Mouse (Mus musculus): ENCODE measurements around the gene Shc3. TPM values are rescaled to one million over a fixed set of nuclear protein-coding genes. Genes with fewer than 3 reads are reported as not detected.

Shc3 gene
- polyA plus RNA-seq, 1 experiment from 2014 or later = 3.1 TPM

DNA sequence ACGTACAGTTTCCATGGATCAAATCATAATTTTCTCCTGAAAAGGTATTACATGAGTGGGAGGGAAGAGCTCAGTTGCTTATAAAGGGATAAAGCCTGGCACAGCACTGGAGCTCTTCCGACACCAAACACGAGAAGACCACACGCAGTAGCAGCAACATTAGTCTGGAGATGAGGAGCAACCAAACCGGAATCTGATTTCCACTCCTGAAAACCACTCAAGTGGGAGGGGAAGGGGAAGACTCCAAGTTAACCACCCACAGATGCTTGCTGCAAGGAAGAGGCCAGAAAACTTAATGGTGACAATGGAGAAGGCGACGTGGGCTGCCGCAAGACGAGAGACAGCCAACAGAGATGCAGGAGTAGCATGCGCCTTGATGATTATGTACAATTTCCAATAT, 45.9 kb downstream of the Shc3 start:
- Histone ChIP-seq H3K36me3 (no peaks in the 10 kb centered on the region), H3K27ac (no peak overlapping the region), H3K4me3 (no peak overlapping the region), H3K27me3 (no peaks in the 10 kb centered on the region), H3K4me2 (no peak overlapping the region), H3K9me3 (no peaks in the 10 kb centered on the region), H3K9ac (no peak overlapping the region), H3K4me1 (no peaks in the 10 kb centered on the region)
- no peak for ATAC-seq (ENCODE audit: insufficient number of reproducible peaks, insufficient read depth, low FRiP score, low TSS enrichment, low read depth)
- 94% methylated on average over 10 of the region's 10 CpGs for WGBS

DNA sequence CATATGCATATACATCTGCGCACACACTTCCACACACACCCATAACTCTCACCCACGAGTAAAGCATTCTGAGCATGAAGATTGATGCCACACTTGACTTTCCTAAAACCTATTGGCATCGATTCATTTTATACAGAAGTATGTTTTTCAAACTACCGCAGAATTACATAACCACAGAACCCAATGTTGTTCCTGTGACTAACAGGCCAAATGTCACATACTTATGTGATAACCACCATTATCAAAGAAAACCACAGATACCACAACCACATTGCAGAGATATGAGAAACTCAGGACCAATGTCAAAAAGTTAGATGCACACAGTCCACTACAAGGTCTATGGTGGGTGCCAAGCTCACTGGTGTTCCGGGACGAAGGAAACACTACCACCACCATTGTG, 50.3 kb downstream of the Shc3 start:
- ATAC-seq (ENCODE audit: insufficient number of reproducible peaks, insufficient read depth, low FRiP score, low TSS enrichment, low read depth) = no peak
- 86% methylated on average over 6 of the region's 6 CpGs for WGBS
- Histone ChIP-seq H3K36me3 (no peaks in the 10 kb centered on the region), H3K4me3 (no peak overlapping the region), H3K9ac (no peak overlapping the region), H3K4me1 (no peaks in the 10 kb centered on the region), H3K27me3 (no peaks in the 10 kb centered on the region), H3K9me3 (no peaks in the 10 kb centered on the region; the same call in 1 of the 2 replicates), H3K4me2 (no peak overlapping the region), H3K27ac (no peak overlapping the region)

DNA sequence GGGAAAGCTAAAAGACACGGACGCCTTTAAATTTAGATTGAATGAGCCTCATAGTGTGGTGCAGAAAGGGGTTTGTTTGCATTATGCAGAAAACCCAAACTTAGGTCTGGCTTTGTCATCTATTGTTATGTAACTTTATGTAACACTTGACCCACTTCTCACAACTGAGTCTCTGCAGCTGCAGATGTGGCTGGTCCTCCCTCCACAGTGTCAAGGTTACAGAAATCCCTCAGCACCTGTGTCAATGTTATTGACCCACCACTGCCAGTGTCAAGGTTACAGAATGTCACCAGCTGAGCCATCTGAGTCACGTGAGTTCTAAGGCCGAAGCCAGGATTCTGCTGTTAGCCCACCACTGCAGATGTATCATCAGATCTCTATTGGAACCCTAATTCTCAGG, 51.3 kb downstream of the Shc3 start:
- WGBS = 88% methylated on average over 4 of the region's 4 CpGs
- H3K4me3 ChIP-seq = no peak overlapping the region
- H3K9ac ChIP-seq = no peak overlapping the region
- no peak for ATAC-seq (ENCODE audit: insufficient number of reproducible peaks, insufficient read depth, low FRiP score, low TSS enrichment, low read depth)
- H3K4me2 ChIP-seq = no peak overlapping the region
- no peaks in the 10 kb centered on the region for H3K36me3 ChIP-seq
- no peaks in the 10 kb centered on the region for H3K27me3 ChIP-seq
- no peaks in the 10 kb centered on the region for H3K4me1 ChIP-seq
- H3K27ac ChIP-seq = no peak overlapping the region
- H3K9me3 ChIP-seq = no peaks in the 10 kb centered on the region; the same call in 1 of the 2 replicates

DNA sequence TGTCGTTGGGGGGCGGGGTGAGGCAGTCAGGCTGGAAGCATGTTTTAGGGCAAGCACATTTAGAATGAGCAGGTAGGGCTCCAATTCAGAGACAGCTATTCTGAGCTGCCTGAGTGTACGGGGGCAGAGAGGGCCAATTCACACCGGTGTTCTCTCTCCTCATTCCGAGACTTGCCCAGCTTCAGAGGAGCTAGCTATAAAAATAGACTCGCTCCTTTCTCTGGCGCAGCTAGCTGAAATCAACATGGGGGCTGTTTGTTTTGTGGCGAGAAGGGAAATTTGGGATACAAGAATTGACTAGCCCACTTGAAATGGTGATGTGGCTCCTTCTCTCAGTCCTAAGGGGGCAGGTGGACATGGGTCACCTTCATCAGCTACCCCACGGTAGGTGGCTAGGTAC, 60.4 kb downstream of the Shc3 start:
- H3K36me3 ChIP-seq = no peaks in the 10 kb centered on the region
- no peaks in the 10 kb centered on the region for H3K4me1 ChIP-seq
- H3K9me3 ChIP-seq = no peaks in the 10 kb centered on the region
- 85% methylated on average over 9 of the region's 9 CpGs for WGBS
- H3K27me3 ChIP-seq = no peaks in the 10 kb centered on the region
- no peak overlapping the region for H3K4me3 ChIP-seq
- H3K27ac ChIP-seq = no peak overlapping the region
- ATAC-seq (ENCODE audit: insufficient number of reproducible peaks, insufficient read depth, low FRiP score, low TSS enrichment, low read depth) = no peak
- no peak overlapping the region for H3K4me2 ChIP-seq
- H3K9ac ChIP-seq = no peak overlapping the region

DNA sequence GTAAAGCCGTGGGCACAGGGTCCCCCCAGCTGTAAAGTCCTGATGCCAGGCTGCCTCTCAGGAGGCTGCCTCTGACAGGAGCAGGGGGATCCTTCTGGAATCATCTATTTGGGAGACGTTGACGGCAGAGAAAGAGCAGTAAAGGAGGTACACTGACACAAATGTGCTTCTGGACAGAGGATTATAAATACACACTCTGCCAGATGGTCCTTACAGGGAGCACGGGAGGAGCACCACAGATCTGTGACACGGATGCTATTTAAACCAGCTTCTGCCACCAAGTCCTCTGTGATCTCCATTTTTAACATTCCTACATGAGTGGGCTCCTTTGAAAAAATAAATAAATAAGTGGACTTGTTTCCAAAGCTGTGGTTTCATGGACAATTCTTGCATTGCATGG, 63.5 kb downstream of the Shc3 start:
- H3K9ac ChIP-seq = no peak overlapping the region
- H3K27me3 ChIP-seq = no peaks in the 10 kb centered on the region
- H3K4me2 ChIP-seq = no peak overlapping the region
- H3K9me3 ChIP-seq = no peaks in the 10 kb centered on the region
- H3K4me3 ChIP-seq = no peak overlapping the region
- no peaks in the 10 kb centered on the region for H3K36me3 ChIP-seq
- WGBS = 63% methylated on average over 5 of the region's 5 CpGs
- no peak for ATAC-seq (ENCODE audit: insufficient number of reproducible peaks, insufficient read depth, low FRiP score, low TSS enrichment, low read depth)
- H3K4me1 ChIP-seq = no peaks in the 10 kb centered on the region
- no peak overlapping the region for H3K27ac ChIP-seq

DNA sequence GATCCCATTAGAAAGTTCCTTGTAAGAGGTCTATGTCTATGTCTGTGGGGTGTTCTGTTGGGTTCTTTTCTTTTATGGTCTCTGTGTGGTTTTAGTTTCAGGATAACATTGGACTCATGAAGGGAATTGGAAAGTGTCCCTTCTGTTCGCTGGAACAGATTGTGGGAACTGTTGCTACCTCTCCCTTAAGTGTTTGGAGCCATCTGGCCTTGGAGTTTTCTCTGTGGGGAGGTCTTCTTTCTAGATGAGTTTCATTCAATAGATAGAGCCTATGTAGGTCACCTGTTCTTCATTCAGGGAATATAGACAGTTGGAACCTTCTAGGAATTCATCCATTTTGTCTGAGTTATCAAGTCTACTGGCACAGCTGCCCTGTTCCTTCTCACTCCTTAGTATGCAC, 69.5 kb downstream of the Shc3 start:
- Histone ChIP-seq H3K9ac (no peak overlapping the region), H3K4me3 (no peak overlapping the region), H3K4me1 (no peaks in the 10 kb centered on the region), H3K4me2 (no peak overlapping the region), H3K27ac (no peak overlapping the region), H3K9me3 (no peaks in the 10 kb centered on the region), H3K27me3 (no peaks in the 10 kb centered on the region), H3K36me3 (no peaks in the 10 kb centered on the region)
- no peak for ATAC-seq (ENCODE audit: insufficient number of reproducible peaks, insufficient read depth, low FRiP score, low TSS enrichment, low read depth)
- WGBS = 77% methylated on average over 1 of the region's 1 CpGs

DNA sequence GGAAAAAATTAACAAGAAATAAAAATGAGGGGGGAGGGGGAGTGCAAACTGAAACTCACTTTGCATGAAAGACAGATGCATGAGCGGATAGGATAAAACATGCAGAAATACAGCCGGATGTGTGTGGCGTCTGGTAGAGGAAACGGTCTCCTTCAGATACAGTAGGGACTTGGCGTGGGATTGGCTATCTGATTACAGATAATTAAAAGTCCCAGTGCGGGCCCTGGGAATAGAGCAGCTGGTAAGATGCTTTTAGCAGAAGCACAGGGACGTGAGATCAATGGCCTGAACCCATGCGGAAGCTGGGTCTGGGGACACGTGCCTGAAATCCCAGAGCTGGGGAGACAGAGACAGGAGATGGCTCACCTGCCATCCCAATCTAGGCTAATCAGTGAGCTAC, 75.5 kb downstream of the Shc3 start:
- no peak for ATAC-seq (ENCODE audit: insufficient number of reproducible peaks, insufficient read depth, low FRiP score, low TSS enrichment, low read depth)
- H3K36me3 ChIP-seq = no peaks in the 10 kb centered on the region
- no peak overlapping the region for H3K9ac ChIP-seq
- peaks cover 4% of the 10 kb centered on the region; the same call in 1 of the 2 replicates for H3K4me1 ChIP-seq
- H3K27me3 ChIP-seq = no peaks in the 10 kb centered on the region
- no peak overlapping the region for H3K4me3 ChIP-seq
- no peaks in the 10 kb centered on the region for H3K9me3 ChIP-seq
- H3K4me2 ChIP-seq = no peak overlapping the region
- no peak overlapping the region for H3K27ac ChIP-seq
- 57% methylated on average over 9 of the region's 9 CpGs for WGBS

DNA sequence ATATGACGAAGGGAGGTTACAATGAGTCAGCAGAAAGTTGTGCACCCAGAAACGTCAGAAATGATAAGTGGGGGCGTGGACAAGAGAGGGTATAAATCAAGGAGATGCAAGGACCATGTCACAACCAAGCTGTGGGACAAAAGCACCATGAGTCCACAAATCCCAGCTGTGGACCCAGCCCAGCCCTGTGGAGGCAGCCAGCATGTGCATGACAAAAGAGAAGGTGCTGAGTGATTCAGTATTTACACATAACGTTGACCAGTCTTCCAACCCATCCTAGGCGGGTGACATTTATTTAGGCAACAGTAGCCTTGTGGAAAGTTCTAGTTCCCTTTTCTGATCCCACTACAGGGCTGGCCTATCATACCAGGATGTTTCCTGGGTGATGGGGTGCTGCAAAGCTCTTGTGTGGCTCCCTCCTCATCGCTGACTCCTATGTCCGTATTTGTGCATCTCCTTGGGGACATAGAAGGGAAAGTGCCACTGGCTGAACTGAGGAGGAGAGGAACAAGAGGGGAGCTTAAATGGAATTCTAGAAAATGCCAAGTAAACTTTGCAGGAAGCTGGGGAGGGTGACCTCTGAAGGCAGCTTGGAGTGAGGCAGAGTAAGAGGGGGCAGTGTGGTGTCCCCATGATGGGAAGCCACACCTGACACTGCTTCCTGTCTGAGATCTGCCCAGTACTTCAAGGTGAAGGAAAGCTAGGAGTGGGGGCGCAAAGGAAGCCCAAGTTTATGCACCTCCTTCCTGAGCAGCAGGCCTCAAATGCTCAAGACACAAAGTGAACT, 77.4 kb downstream of the Shc3 start:
- no peak overlapping the region for H3K27ac ChIP-seq
- 72% methylated on average over 8 of the region's 8 CpGs for WGBS

DNA sequence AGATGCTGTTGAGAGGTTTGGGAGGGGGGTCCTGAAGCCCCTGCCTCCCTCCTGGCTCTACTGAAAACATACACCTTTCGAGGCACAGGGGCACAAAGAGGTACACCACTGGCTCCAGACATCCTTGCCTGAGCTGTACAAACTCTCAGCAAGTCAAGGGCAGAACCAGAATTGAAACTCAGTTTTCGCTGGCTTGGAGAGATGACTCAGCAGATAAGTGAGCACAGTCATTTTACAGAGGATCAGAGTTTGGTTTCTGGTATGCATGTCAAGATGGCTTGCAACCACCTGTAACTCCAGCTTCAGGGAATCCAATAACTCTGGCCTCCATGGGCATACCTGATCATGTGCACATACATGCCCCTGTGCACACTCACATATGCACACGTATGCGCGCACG, 79.0 kb downstream of the Shc3 start:
- no peak for ATAC-seq (ENCODE audit: insufficient number of reproducible peaks, insufficient read depth, low FRiP score, low TSS enrichment, low read depth)
- Histone ChIP-seq H3K9ac (no peak overlapping the region), H3K4me2 (no peak overlapping the region), H3K27me3 (no peaks in the 10 kb centered on the region), H3K36me3 (no peaks in the 10 kb centered on the region), H3K4me3 (no peak overlapping the region), H3K27ac (no peak overlapping the region), H3K4me1 (peaks cover 4% of the 10 kb centered on the region; the same call in 1 of the 2 replicates), H3K9me3 (no peaks in the 10 kb centered on the region)
- WGBS = 89% methylated on average over 6 of the region's 6 CpGs

More for the DNA sequence above, 77.4 kb downstream of the Shc3 start:
- Histone ChIP-seq H3K9me3 (no peaks in the 10 kb centered on the region), H3K4me3 (no peak overlapping the region), H3K9ac (no peak overlapping the region), H3K36me3 (no peaks in the 10 kb centered on the region), H3K27me3 (no peaks in the 10 kb centered on the region), H3K4me2 (no peak overlapping the region), H3K4me1 (peaks cover 4% of the 10 kb centered on the region; the same call in 1 of the 2 replicates)
- ATAC-seq (ENCODE audit: insufficient number of reproducible peaks, insufficient read depth, low FRiP score, low TSS enrichment, low read depth) = no peak

DNA sequence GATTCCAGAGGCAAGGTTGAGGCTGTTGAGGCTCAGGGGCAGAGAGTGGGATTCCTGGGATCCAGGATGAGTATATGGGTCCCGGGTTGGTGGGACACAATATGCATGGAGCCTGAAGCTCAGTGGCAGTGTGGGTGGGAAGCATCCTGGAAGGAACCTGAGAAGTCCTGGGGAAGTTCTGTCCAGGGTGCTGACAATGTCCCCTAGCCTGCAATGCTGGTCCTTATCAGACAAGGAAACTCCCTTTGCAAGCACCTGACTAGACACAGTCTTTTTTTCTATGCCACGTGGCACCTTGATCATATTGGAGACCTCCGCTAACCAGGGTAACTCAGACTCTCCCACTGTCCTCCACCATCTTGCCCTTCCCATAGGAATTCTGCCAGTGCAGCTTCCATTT, 80.3 kb downstream of the Shc3 start:
- no peak for ATAC-seq (ENCODE audit: insufficient number of reproducible peaks, insufficient read depth, low FRiP score, low TSS enrichment, low read depth)
- H3K36me3 ChIP-seq = no peaks in the 10 kb centered on the region
- H3K9me3 ChIP-seq = no peaks in the 10 kb centered on the region
- no peak overlapping the region for H3K4me3 ChIP-seq
- 74% methylated on average over 3 of the region's 3 CpGs for WGBS
- no peak overlapping the region for H3K9ac ChIP-seq
- H3K27ac ChIP-seq = no peak overlapping the region
- no peak overlapping the region for H3K4me2 ChIP-seq
- H3K4me1 ChIP-seq = peaks cover 4% of the 10 kb centered on the region; the same call in 1 of the 2 replicates
- no peaks in the 10 kb centered on the region for H3K27me3 ChIP-seq

DNA sequence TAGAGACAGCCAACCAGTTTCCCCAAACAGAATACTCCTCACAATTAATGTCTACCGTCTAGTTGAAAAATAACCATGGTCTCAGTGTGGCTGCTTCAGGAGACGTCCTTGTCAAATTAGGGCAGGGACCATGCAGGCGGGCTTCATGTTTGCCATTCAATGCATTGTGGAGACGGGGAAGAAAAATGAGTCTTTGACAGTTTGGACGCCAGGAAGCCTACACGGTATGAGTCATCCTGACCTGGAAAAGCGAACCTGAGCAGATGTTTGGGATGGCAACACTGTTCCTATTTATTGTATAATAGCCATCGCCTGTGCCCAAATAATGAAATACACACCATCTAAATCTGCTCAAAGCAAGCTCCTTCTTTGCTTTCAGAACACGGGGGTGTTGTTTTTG, 83.9 kb downstream of the Shc3 start:
- WGBS = 85% methylated on average over 9 of the region's 9 CpGs
- no peak overlapping the region for H3K4me2 ChIP-seq
- ATAC-seq (ENCODE audit: insufficient number of reproducible peaks, insufficient read depth, low FRiP score, low TSS enrichment, low read depth) = no peak
- no peak overlapping the region for H3K9ac ChIP-seq
- no peaks in the 10 kb centered on the region for H3K4me1 ChIP-seq
- H3K27me3 ChIP-seq = no peaks in the 10 kb centered on the region
- H3K36me3 ChIP-seq = no peaks in the 10 kb centered on the region
- H3K9me3 ChIP-seq = no peaks in the 10 kb centered on the region
- H3K27ac ChIP-seq = no peak overlapping the region
- no peak overlapping the region for H3K4me3 ChIP-seq

DNA sequence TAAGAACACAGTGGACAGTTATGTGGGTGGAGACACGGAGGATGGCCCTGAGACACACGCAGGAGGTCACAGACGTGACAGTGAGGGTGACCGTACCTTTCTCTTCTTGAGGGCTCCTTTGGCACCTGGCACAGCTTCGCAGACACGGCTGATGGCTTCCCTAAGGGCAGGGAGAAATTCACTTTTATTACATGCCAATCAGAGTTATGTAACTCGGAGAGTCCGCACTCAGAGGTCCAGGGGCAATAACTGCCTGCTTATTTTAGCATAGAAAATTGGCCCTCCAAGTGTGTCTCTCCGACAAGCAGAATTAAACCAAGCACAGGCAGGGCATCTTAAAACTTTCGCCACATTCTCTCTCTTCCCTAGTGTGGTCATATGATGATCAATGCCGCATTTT, 86.4 kb downstream of the Shc3 start:
- Histone ChIP-seq H3K4me1 (no peaks in the 10 kb centered on the region), H3K27me3 (no peaks in the 10 kb centered on the region), H3K9ac (no peak overlapping the region), H3K4me2 (no peak overlapping the region), H3K4me3 (no peak overlapping the region), H3K36me3 (no peaks in the 10 kb centered on the region), H3K9me3 (no peaks in the 10 kb centered on the region), H3K27ac (no peak overlapping the region)
- no peak for ATAC-seq (ENCODE audit: insufficient number of reproducible peaks, insufficient read depth, low FRiP score, low TSS enrichment, low read depth)
- 78% methylated on average over 11 of the region's 11 CpGs for WGBS
